Mouse (Mus musculus) kidney, embryonic 14.5 days (tissue): ENCODE results near the gene Map3k4. TPM values are rescaled to one million over a fixed set of nuclear protein-coding genes. Genes with fewer than 3 reads are reported as not detected.

Source experiments
- ATAC-seq: fragments of 200-750 bp; cut with Nextera tagmentation; 2 replicates; pipeline ENCODE4 v1.8.0; 2017; ENCODE audit warnings: moderate number of reproducible peaks, mild to moderate bottlenecking, moderate TSS enrichment, moderate library complexity; ENCODE audit not compliant: low FRiP score, low TSS enrichment
- H3K27ac ChIP-seq: fragments of 300-500 bp; sonication (generic); 2 replicates; pipeline ENCODE4 v1.5.1; 2014; ENCODE audit warnings: low read depth, mild to moderate bottlenecking, low read length, moderate library complexity, mixed read lengths
- H3K27me3 ChIP-seq: fragments of 300-500 bp; sonication (generic); 2 replicates; pipeline ENCODE4 v1.6.1; 2014; ENCODE audit warnings: mild to moderate bottlenecking, low read length; ENCODE audit not compliant: control insufficient read depth, insufficient read depth
- H3K36me3 ChIP-seq: fragments of 300-500 bp; sonication (generic); 2 replicates; pipeline ENCODE4 v1.6.1; 2014; ENCODE audit warnings: low read length, mixed read lengths; ENCODE audit not compliant: control insufficient read depth, insufficient read depth
- H3K4me1 ChIP-seq: fragments of 300-500 bp; sonication (generic); 2 replicates; pipeline ENCODE4 v1.6.1; 2014; ENCODE audit warnings: low read length, mixed read lengths; ENCODE audit not compliant: control insufficient read depth, insufficient read depth
- H3K4me2 ChIP-seq: fragments of 300-500 bp; sonication (generic); replicated peaks from 2 replicates; pipeline ENCODE4 v1.6.1; 2014; ENCODE audit warnings: low read depth, mild to moderate bottlenecking, low read length
- H3K4me3 ChIP-seq: fragments of 300-500 bp; sonication (generic); 2 replicates; pipeline ENCODE4 v1.5.1; 2014; ENCODE audit warnings: mild to moderate bottlenecking, low read length
- H3K9ac ChIP-seq: fragments of 300-500 bp; sonication (generic); 2 replicates; pipeline ENCODE4 v1.6.1; 2014; ENCODE audit warnings: low read depth, mild to moderate bottlenecking, low read length, moderate library complexity
- H3K9me3 ChIP-seq: fragments of 300-500 bp; sonication (generic); 2 replicates; pipeline ENCODE4 v1.6.1; 2016; ENCODE audit warnings: low read length; ENCODE audit not compliant: control insufficient read depth
- WGBS: fragments of 180-500 bp; shearing (Covaris S2); extraction: QIAGEN DNeasy Blood & Tissue Kit; methylation state at CpG from one replicate; pipeline ENCODE4 v1.1.7; 2014; 5-methylcytosine and 5-hydroxymethylcytosine counted together
- polyA plus RNA-seq: library from polyadenylated mRNA; unstranded; fragments of >200 nt; fragmentation: Nextera tagmentation; extraction: Ambion mirVana; gene quantifications from 2 replicates; pipeline ENCODE4 v1.2.1, GENCODE M21; 2014

Map3k4 gene
- polyA plus RNA-seq, 1 experiment from 2014 or later, result 53.0 TPM

DNA sequence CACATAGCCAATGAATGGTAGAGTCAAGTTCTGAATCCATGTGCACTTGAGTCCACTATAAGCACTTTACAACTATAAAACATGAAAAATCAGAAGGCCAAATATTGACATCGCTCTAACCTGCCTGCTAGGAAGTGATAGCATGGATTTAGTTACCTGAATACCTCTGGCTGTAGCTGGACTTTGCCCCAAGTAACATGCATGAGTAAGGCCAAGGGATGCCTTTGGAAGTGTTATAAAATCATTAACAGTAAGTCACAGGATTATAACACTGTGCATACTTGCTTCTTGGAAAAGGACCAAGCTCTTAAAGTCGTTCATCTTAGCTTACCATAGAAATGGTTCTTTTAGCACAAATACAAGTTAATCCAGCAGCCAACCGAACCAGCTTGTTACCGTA is 18.6 kb upstream of the Map3k4 start:
- Histone ChIP-seq H3K9ac (no peak overlapping the region), H3K4me2 (no peak overlapping the region), H3K4me1 (no peaks in the 10 kb centered on the region), H3K9me3 (no peaks in the 10 kb centered on the region), H3K27ac (no peak overlapping the region), H3K27me3 (no peaks in the 10 kb centered on the region), H3K36me3 (no peaks in the 10 kb centered on the region), H3K4me3 (no peak overlapping the region)
- no peak for ATAC-seq
- WGBS, result 76% methylated on average over 4 of the region's 4 CpGs

DNA sequence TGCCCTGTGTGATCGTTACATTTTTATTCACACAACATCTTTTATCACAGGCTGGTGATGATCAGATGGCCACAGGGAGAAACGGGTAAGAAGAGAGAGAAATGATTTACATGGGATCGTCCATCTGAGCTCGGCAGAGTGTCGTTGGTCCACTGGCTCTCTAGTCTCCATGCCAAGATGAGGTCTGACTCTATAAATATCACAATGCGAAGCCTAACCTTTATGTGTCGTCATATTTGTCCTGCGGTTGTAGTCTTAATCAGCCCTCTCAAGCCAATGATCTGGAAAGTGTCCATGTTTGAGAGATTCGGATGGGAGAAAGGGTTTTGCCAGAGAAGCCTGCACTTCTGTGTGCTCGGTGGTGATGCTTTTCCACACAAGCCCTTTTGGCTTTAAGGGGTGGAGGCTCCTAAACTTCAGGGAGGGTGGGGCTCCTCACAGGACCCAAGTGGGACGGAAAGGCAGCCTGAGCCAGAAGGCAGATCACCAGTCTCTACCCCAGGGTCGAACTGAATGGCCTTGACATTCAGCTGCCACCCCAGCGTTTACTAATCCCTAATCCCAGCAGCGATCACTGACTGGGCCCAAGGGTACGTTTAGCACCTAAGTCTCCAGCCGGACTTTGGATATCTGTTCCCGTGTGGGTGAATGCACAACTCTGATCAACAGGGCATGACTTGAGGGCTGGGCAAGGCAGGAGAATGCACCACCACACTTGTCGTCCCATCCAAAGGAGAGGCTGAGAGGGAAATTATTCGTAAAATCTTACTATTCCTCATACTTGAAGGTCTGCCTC is 17.7 kb upstream of the Map3k4 start:
- Histone ChIP-seq H3K27me3 (no peaks in the 10 kb centered on the region), H3K9me3 (no peaks in the 10 kb centered on the region), H3K4me1 (no peaks in the 10 kb centered on the region), H3K36me3 (no peaks in the 10 kb centered on the region), H3K27ac (no peak overlapping the region), H3K9ac (no peak overlapping the region), H3K4me3 (no peak overlapping the region), H3K4me2 (no peak overlapping the region)
- ATAC-seq, result no peak
- WGBS, result 73% methylated on average over 19 of the region's 19 CpGs

DNA sequence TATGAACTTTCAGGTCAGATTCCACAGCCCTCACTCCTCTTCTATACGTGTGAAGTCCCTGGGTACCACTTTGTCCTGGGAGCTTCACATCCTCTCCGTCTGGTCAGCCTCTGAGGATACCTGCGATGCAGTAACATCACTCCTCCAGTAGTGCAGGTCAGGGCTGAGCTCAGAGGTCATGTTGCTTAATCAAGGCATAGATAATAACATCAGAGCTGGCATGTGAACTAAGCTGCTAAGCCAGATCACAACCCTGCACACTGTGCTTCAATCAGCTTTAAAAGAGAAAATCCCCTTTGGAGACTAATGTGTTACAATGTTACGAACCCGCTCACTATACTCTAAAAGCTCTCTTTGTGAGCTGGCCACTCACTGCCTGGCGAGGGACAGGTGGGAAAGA is 16.5 kb upstream of the Map3k4 start:
- Histone ChIP-seq H3K27ac (no peak overlapping the region), H3K4me3 (no peak overlapping the region), H3K9me3 (no peaks in the 10 kb centered on the region), H3K4me1 (no peaks in the 10 kb centered on the region), H3K27me3 (no peaks in the 10 kb centered on the region), H3K4me2 (no peak overlapping the region), H3K9ac (no peak overlapping the region), H3K36me3 (no peaks in the 10 kb centered on the region)
- WGBS, result 75% methylated on average over 6 of the region's 6 CpGs
- ATAC-seq, result no peak

DNA sequence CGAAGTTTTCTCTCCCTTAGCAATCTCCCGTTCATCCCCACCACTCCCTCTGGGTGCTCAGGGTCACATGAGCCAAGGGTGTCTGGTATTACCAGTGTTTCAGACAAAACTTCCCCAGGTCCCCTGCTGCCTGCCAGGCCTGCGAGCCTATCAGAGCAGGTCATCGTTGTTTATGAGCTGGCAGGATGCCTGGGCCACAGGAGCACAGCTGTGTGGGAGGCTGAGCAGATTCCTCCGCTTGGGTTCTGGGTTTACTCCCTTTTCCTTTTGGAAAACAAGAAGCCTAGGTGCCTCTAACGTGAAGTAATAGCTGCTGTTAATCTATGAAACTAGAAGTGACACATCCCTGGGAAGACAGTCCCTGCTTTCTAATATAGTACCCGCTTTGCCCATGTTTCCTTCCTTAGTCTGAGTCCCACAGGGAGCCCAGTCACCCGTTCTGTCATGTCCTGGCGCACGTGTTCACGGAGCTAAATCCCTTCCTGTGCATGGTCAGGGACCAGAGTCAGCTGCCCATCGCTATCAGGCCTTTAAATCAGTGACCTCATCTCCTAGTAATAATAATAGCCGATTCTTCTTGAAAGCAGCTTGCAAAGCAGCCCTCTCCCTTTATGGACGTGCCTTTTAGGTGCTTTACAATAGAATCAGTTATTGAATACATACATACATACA is 9.4 kb upstream of the Map3k4 start:
- H3K27me3 ChIP-seq, result no peaks in the 10 kb centered on the region
- no peaks in the 10 kb centered on the region for H3K36me3 ChIP-seq
- H3K27ac ChIP-seq, result peak overlapping the region; percentile 67
- no peak overlapping the region for H3K4me3 ChIP-seq
- H3K9me3 ChIP-seq, result no peaks in the 10 kb centered on the region
- peak; percentile 87 for ATAC-seq
- H3K4me1 ChIP-seq, result peaks cover 14% of the 10 kb centered on the region
- H3K4me2 ChIP-seq, result peak overlapping the region; percentile 24; the same call in 1 of the 2 replicates
- WGBS, result 11% methylated on average over 14 of the region's 14 CpGs
- no peak overlapping the region for H3K9ac ChIP-seq

DNA sequence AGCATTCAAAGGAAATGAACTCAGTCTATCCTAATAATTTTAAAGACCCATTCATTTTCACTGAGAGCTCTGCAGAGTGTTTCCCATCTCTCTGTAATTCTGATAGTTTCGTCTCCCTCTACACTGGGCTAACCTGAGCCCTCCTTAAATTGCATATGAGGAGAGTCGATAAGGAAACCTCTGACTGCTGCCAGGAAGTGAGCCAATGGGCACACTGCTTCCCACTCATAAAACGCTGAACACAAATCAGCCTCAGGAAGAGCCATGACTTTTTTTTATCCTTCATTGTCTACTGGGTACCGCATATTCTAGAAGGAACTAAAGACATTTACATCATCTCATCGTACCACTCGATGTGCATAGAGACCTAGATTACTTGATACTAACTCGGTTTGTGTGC is 1.2 kb upstream of the Map3k4 start:
- H3K4me3 ChIP-seq, result no peak overlapping the region
- no peaks in the 10 kb centered on the region for H3K36me3 ChIP-seq
- H3K9me3 ChIP-seq, result no peaks in the 10 kb centered on the region
- no peak for ATAC-seq
- H3K9ac ChIP-seq, result no peak overlapping the region
- no peaks in the 10 kb centered on the region for H3K27me3 ChIP-seq
- 86% methylated on average over 7 of the region's 7 CpGs for WGBS
- no peak overlapping the region for H3K4me2 ChIP-seq
- no peak overlapping the region for H3K27ac ChIP-seq
- peaks cover 25% of the 10 kb centered on the region for H3K4me1 ChIP-seq

DNA sequence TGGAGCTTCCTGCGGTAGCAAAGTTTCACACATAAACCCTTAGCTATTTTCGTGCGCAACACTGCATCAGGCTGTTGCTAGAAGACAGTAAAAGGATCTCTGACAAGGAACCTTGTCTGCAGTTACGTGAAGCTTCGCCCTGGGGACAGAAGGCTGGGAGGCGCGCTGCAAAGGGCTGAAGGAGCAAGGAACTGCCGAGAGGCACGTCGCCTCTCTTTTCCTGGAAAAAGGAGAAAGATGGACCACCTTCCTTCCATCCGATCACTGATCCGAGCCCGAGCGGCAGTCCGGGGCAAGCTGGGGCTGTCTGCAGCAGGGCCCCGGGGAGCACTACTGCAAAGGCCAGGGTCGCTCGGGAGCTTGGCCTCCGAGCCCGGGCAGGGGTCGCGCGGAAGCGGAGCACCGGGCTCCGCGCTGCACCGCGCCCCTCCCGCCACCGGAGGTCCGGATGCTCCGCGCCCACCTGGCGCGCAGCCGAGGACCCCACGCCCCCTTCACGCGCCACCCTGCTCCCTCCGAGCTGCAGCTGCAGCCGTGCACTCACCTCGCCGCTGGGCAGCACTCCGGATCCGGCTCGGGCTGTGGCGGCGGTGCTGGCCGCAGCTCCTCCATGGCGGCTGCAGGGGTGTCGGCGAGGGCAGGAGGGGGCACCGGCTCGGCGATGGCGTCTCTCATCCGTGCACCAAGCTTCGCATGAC is 493 bp downstream of the Map3k4 start:
- WGBS, result under 1% methylated on average over 43 of the region's 59 CpGs
- no peaks in the 10 kb centered on the region for H3K9me3 ChIP-seq
- H3K27ac ChIP-seq, result peak overlapping the region; percentile 98
- H3K27me3 ChIP-seq, result no peaks in the 10 kb centered on the region
- peak overlapping the region; percentile 93 for H3K9ac ChIP-seq
- peak overlapping the region; percentile 99 for H3K4me3 ChIP-seq
- H3K36me3 ChIP-seq, result no peaks in the 10 kb centered on the region
- peaks cover 22% of the 10 kb centered on the region for H3K4me1 ChIP-seq
- peak; percentile 77 for ATAC-seq
- peak overlapping the region; percentile 75 for H3K4me2 ChIP-seq

DNA sequence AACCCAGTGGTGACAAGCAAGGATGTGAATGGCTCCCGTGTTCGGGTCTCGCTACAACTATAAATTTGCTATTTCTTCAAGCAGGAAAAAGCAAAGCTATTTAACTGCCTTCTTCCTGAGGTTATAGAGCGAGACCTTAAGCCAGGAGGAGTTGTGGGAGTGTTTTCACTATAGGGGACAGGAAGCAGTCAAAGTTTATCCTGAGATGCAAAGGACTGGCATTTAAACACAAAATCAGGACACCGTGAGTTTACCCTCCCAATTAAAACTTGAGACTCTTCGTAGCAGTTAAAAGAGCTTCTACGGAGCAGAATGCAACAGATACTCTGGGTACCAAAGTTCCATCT is 1.0 kb downstream of the Map3k4 start:
- Histone ChIP-seq H3K27me3 (no peaks in the 10 kb centered on the region), H3K9ac (peak overlapping the region; percentile 93), H3K27ac (peak overlapping the region; percentile 98), H3K4me3 (peak overlapping the region; percentile 99), H3K4me1 (peaks cover 18% of the 10 kb centered on the region), H3K4me2 (peak overlapping the region; percentile 75), H3K9me3 (no peaks in the 10 kb centered on the region), H3K36me3 (no peaks in the 10 kb centered on the region)
- no peak for ATAC-seq
- 2% methylated on average over 7 of the region's 7 CpGs for WGBS

DNA sequence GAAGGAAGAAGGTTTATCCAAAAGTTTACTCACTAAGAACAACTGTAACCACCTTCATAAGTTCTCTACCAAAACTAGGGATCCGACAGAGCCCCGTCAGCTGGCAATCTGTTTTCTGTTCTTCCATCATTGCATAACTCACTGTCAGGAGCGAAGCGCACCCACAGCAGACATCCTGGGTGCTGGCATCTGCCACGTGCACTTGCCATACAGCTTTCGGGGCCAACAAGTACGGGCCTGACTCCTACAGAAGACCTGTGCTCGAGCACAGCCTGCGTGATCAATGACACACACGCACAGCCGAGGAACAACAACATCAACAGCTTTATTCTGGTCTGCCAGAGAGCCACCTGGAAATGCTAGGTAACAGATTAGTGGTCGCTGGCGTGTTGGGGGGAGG is 2.3 kb downstream of the Map3k4 start:
- H3K4me2 ChIP-seq, result no peak overlapping the region
- no peaks in the 10 kb centered on the region for H3K36me3 ChIP-seq
- 86% methylated on average over 13 of the region's 13 CpGs for WGBS
- no peak overlapping the region for H3K4me3 ChIP-seq
- peaks cover 18% of the 10 kb centered on the region for H3K4me1 ChIP-seq
- no peaks in the 10 kb centered on the region for H3K27me3 ChIP-seq
- H3K9me3 ChIP-seq, result no peaks in the 10 kb centered on the region
- H3K27ac ChIP-seq, result no peak overlapping the region
- no peak overlapping the region for H3K9ac ChIP-seq
- no peak for ATAC-seq

DNA sequence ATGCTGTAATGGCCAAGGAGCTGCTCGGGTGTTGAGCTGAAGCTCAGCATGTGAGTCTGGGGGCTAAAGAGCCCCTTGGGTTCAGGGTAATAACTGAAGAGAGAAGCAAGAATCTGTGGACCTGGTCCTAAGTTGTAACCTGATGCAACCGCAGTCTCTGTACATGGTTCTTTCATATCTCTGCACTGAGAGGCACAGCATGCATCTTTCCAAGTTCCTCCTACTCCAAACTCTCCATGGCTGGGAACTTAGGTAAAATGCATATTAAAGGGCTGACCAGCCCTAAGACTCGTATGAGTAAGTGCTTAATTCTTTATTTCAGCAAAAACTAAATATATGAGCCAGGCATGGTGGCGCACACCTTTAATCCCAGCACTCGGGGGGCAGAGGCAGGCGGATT is 6.3 kb downstream of the Map3k4 start:
- no peaks in the 10 kb centered on the region for H3K27me3 ChIP-seq
- no peak overlapping the region for H3K9ac ChIP-seq
- H3K27ac ChIP-seq, result no peak overlapping the region
- WGBS, result 95% methylated on average over 6 of the region's 6 CpGs
- no peaks in the 10 kb centered on the region for H3K9me3 ChIP-seq
- H3K4me3 ChIP-seq, result no peak overlapping the region
- H3K4me2 ChIP-seq, result no peak overlapping the region
- H3K36me3 ChIP-seq, result no peaks in the 10 kb centered on the region
- H3K4me1 ChIP-seq, result peaks cover 22% of the 10 kb centered on the region
- no peak for ATAC-seq
